In the genomic region with DNA sequence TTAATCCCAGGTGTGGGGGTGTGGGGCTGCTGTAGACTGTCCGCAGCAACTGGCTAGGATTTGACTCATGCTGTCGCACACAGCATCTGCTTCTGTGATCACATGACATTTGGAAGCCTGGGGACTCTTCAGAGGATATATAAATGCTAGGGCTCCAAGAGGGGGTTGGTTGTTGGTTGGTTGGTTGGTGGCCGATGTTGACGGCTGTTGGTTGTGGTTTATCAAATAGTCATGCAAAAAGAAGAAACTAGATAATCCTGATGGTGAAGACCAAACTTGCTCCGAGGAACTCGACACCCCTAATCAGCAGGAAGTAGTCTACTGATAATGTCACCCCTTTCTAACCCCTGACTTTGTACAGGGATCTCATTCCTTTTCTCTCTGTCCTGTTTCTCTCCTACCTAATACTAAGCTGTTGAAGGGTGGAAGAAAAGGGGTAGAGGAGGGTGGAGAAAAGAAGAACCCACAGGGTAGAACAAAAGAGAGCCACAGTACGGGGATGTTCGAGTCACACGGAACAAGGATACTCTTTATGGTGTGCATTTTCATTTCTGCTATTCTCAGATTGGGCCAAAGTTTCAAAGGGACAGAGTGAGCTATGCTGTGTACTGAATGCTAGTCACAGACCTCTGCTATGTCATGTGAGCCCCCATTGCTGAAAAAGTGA, we compare ENCODE assay signal across 29 mouse cellular contexts.
A peak's percentile ranks its signal among the peaks of the same experiment; 100 is the strongest.
DNase-seq lines count a peak whose midpoint lies in the region; ATAC-seq and TF ChIP-seq lines count a peak whose summit lies in the region.
"Had no signal": no experiment of that assay in that cellular context is flagged by ENCODE, and none has a peak within 500 bp of the region (broad histone marks: within the 10 kb centered on the region; RNA-seq: fewer than 3 reads in every experiment).

No protein-coding gene starts in this region.

- H3K9ac ChIP-seq in liver, postnatal 0 days (replicated peaks), result no peak overlapping the region
- no peak overlapping the region for H3K9ac ChIP-seq in liver, embryonic 13.5 days
- H3K9ac ChIP-seq: embryonic facial prominence, embryonic 12.5 days; embryonic facial prominence, embryonic 15.5 days; forebrain, embryonic 12.5 days; forebrain, embryonic 15.5 days; heart, embryonic 13.5 days; hindbrain, embryonic 14.5 days had no signal

- no peaks in the 10 kb centered on the region for H3K9me3 ChIP-seq in liver, postnatal 0 days (ENCODE audit: low read length)
- H3K9me3 ChIP-seq in liver, embryonic 13.5 days (replicated peaks), result no peaks in the 10 kb centered on the region
- H3K9me3 ChIP-seq: embryonic facial prominence, embryonic 12.5 days; embryonic facial prominence, embryonic 15.5 days; forebrain, embryonic 12.5 days; forebrain, embryonic 15.5 days; heart, embryonic 13.5 days had no signal

- no peaks in the 10 kb centered on the region for H3K36me3 ChIP-seq in liver, postnatal 0 days (replicated peaks; ENCODE audit: insufficient read depth, low read length)
- H3K36me3 ChIP-seq in liver, embryonic 13.5 days, result no peaks in the 10 kb centered on the region
- H3K36me3 ChIP-seq: embryonic facial prominence, embryonic 12.5 days; embryonic facial prominence, embryonic 15.5 days; forebrain, embryonic 12.5 days; forebrain, embryonic 15.5 days; heart, embryonic 13.5 days had no signal

- no peak for TF ChIP-seq CTCF in liver, postnatal 0 days (IDR thresholded peaks at IDR 0.05; ENCODE audit: low read depth)

- no peaks in the 10 kb centered on the region for H3K4me1 ChIP-seq in liver, postnatal 0 days (ENCODE audit: insufficient read depth)
- no peaks in the 10 kb centered on the region for H3K4me1 ChIP-seq in liver, embryonic 13.5 days (replicated peaks)
- H3K4me1 ChIP-seq: embryonic facial prominence, embryonic 12.5 days; embryonic facial prominence, embryonic 15.5 days; forebrain, embryonic 15.5 days; heart, embryonic 13.5 days had no signal

- H3K27ac ChIP-seq in liver, postnatal 0 days (ENCODE audit: low read depth), result no peak overlapping the region
- H3K27ac ChIP-seq in liver, embryonic 13.5 days, result no peak overlapping the region
- H3K27ac ChIP-seq: embryonic facial prominence, embryonic 12.5 days; embryonic facial prominence, embryonic 15.5 days; forebrain, embryonic 12.5 days; forebrain, embryonic 15.5 days; heart, embryonic 13.5 days; hindbrain, embryonic 14.5 days; hindbrain, postnatal 0 days had no signal

- DNase-seq in liver, result peak; percentile 6
- no peak for DNase-seq in liver, postnatal 0 days
- no peak for DNase-seq in liver, embryonic 13.5 days
- DNase-seq in layer of hippocampus, postnatal 36 days, result no peak
- no peak for DNase-seq in cerebellum, postnatal 25 days
- DNase-seq in embryo, embryonic 10.5 days (ENCODE audit: low spot score), result no peak
- DNase-seq: adrenal gland, postnatal 10 days; adrenal gland, postnatal 36 days; B cell, adult 2 months; cerebellum, adult 11 months; cerebellum, adult 2 months; cerebellum, adult 9-11 months; cerebellum, postnatal 36 days; gastrocnemius, postnatal 10 days; gastrocnemius, postnatal 36 days; heart, adult 18-20 months; heart, postnatal 14 days; heart, postnatal 4 days had no signal

- H3K4me2 ChIP-seq in liver, postnatal 0 days (ENCODE audit: low read depth, low read length), result no peak overlapping the region
- H3K4me2 ChIP-seq in liver, embryonic 13.5 days, result no peak overlapping the region
- H3K4me2 ChIP-seq: embryonic facial prominence, embryonic 12.5 days; embryonic facial prominence, embryonic 15.5 days; forebrain, embryonic 12.5 days; forebrain, embryonic 15.5 days; heart, embryonic 13.5 days; hindbrain, embryonic 14.5 days had no signal

- H3K4me3 ChIP-seq in liver, postnatal 0 days (ENCODE audit: low read depth, low read length), result no peak overlapping the region
- H3K4me3 ChIP-seq in liver, embryonic 13.5 days (replicated peaks), result no peak overlapping the region
- H3K4me3 ChIP-seq: embryonic facial prominence, embryonic 12.5 days; embryonic facial prominence, embryonic 15.5 days; forebrain, embryonic 12.5 days; forebrain, embryonic 15.5 days; heart, embryonic 13.5 days had no signal

- 50% methylated on average over 9 of the region's 9 CpGs for WGBS in liver, postnatal 0 days (ENCODE audit: insufficient replicate concordance)
- WGBS in liver, embryonic 13.5 days (ENCODE audit: insufficient replicate concordance), result 17% methylated on average over 9 of the region's 9 CpGs

- no peak for ATAC-seq in liver, postnatal 0 days
- peak; percentile 90 for ATAC-seq in common myeloid progenitor, adult 5-6 weeks (replicated peaks; ENCODE audit: low read depth, poor library complexity, severe bottlenecking)
- ATAC-seq in liver, embryonic 13.5 days (ENCODE audit: low read depth), result peak; percentile 43; the same call in 1 of the 2 replicates
- ATAC-seq: forebrain, embryonic 15.5 days; hindbrain, postnatal 0 days; inflammation-experienced regulatory T-cells, adult 6 months; intestine, embryonic 16.5 days; Patski had no signal

- TF ChIP-seq EP300 in liver, postnatal 0 days (IDR thresholded peaks at IDR 0.05; ENCODE audit: low read depth), result no peak

- H3K27me3 ChIP-seq in liver, postnatal 0 days (ENCODE audit: insufficient read depth, low read length), result no peaks in the 10 kb centered on the region
- H3K27me3 ChIP-seq in liver, embryonic 13.5 days, result no peaks in the 10 kb centered on the region
- H3K27me3 ChIP-seq: embryonic facial prominence, embryonic 12.5 days; embryonic facial prominence, embryonic 15.5 days; forebrain, embryonic 12.5 days; forebrain, embryonic 15.5 days; heart, embryonic 13.5 days had no signal
